Mouse (Mus musculus): ENCODE measurements around the gene Hps4. TPM values are rescaled to one million over a fixed set of nuclear protein-coding genes. Genes with fewer than 3 reads are reported as not detected.

Hps4 gene
- polyA plus RNA-seq, 1 experiment from 2014 or later, result 36.0 TPM

- H3K27me3 ChIP-seq (ENCODE audit: control insufficient read depth, insufficient read depth, low read length), result no peaks in the 10 kb centered on the region
- H3K4me2 ChIP-seq (replicated peaks), result no peak overlapping the region
- H3K4me1 ChIP-seq (replicated peaks; ENCODE audit: control insufficient read depth, insufficient read depth, low read length), result no peaks in the 10 kb centered on the region
- DNase-seq (ENCODE audit: low spot score) (no peak), ATAC-seq (ENCODE audit: low FRiP score) (no peak)
- H3K27ac ChIP-seq, result no peak overlapping the region
- WGBS, result 94% methylated on average over 6 of the region's 6 CpGs
- peaks cover 69% of the 10 kb centered on the region for H3K36me3 ChIP-seq (replicated peaks; ENCODE audit: control insufficient read depth, insufficient read depth)
- no peak overlapping the region for H3K4me3 ChIP-seq (replicated peaks; ENCODE audit: low read length)
- H3K9ac ChIP-seq, result no peak overlapping the region
- H3K9me3 ChIP-seq (ENCODE audit: control insufficient read depth, low read length), result no peaks in the 10 kb centered on the region
These were observed 12.6 kb downstream of the Hps4 start for GRCm38 (mm10) chr5:112355493-112355892.

DNA sequence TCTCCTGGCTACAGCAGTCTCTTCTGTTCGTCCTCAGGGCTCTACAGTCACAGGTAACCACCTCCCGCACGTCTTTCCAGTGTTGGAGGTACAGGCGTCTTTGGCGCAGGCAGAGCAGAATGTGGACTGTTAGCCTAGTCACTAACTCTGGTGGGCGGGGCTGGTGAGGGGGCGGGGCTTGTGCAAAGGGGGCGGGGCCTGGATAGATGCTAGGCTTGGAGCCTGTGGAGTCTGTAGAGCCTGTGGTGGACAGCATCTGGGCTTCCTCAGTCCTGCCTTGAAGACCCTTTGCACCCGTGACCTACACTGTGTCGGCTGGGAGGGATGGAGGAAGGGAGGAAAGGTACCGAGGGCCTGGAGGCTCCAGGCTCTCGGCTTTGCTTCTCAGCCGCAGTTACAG, 13.0 kb downstream of the Hps4 start, which contains the start of gene Gm6583:
Gm6583 (minus strand) TSS at position 124 of the 400 bp plus-strand sequence.
- Histone ChIP-seq H3K9me3 (ENCODE audit: control insufficient read depth, low read length) (no peaks in the 10 kb centered on the region), H3K4me3 (replicated peaks; ENCODE audit: low read length) (no peak within 1 kb of the TSS), H3K4me2 (replicated peaks) (no peak within 1 kb of the TSS), H3K27me3 (ENCODE audit: control insufficient read depth, insufficient read depth, low read length) (no peaks in the 10 kb centered on the region), H3K4me1 (replicated peaks; ENCODE audit: control insufficient read depth, insufficient read depth, low read length) (no peaks in the 10 kb centered on the region), H3K9ac (no peak within 1 kb of the TSS), H3K36me3 (replicated peaks; ENCODE audit: control insufficient read depth, insufficient read depth) (peaks cover 65% of the 10 kb centered on the region), H3K27ac (no peak within 1 kb of the TSS)
- WGBS, result 67% methylated on average over 13 of the region's 13 CpGs
- DNase-seq (ENCODE audit: low spot score) (no peak), ATAC-seq (ENCODE audit: low FRiP score) (no peak)

GRCm38 (mm10) chr5:112356322-112356721, 13.4 kb downstream of the Hps4 start:
- Histone ChIP-seq H3K27me3 (ENCODE audit: control insufficient read depth, insufficient read depth, low read length) (no peaks in the 10 kb centered on the region), H3K4me3 (replicated peaks; ENCODE audit: low read length) (no peak overlapping the region), H3K9ac (no peak overlapping the region), H3K36me3 (replicated peaks; ENCODE audit: control insufficient read depth, insufficient read depth) (peaks cover 60% of the 10 kb centered on the region), H3K4me1 (replicated peaks; ENCODE audit: control insufficient read depth, insufficient read depth, low read length) (no peaks in the 10 kb centered on the region), H3K9me3 (ENCODE audit: control insufficient read depth, low read length) (no peaks in the 10 kb centered on the region), H3K4me2 (replicated peaks) (no peak overlapping the region), H3K27ac (no peak overlapping the region)
- DNase-seq (ENCODE audit: low spot score) (no peak), ATAC-seq (ENCODE audit: low FRiP score) (no peak)
- 89% methylated on average over 9 of the region's 9 CpGs for WGBS

- no peak for ATAC-seq (ENCODE audit: low FRiP score)
- H3K4me1 ChIP-seq (replicated peaks; ENCODE audit: control insufficient read depth, insufficient read depth, low read length), result no peaks in the 10 kb centered on the region
- peaks cover 56% of the 10 kb centered on the region for H3K36me3 ChIP-seq (replicated peaks; ENCODE audit: control insufficient read depth, insufficient read depth)
These were observed 16.6 kb downstream of the Hps4 start for GRCm38 (mm10) chr5:112359520-112359919.

GRCm38 (mm10) chr5:112360077-112360476, 17.2 kb downstream of the Hps4 start:
- Histone ChIP-seq H3K4me1 (replicated peaks; ENCODE audit: control insufficient read depth, insufficient read depth, low read length) (no peaks in the 10 kb centered on the region), H3K27me3 (ENCODE audit: control insufficient read depth, insufficient read depth, low read length) (no peaks in the 10 kb centered on the region), H3K36me3 (replicated peaks; ENCODE audit: control insufficient read depth, insufficient read depth) (peaks cover 56% of the 10 kb centered on the region), H3K4me2 (replicated peaks) (no peak overlapping the region), H3K9ac (no peak overlapping the region), H3K4me3 (replicated peaks; ENCODE audit: low read length) (no peak overlapping the region), H3K27ac (no peak overlapping the region), H3K9me3 (ENCODE audit: control insufficient read depth, low read length) (no peaks in the 10 kb centered on the region)
- no peak for ATAC-seq (ENCODE audit: low FRiP score)
- no peak for DNase-seq (ENCODE audit: low spot score)
- 96% methylated on average over 3 of the region's 3 CpGs for WGBS

More at GRCm38 (mm10) chr5:112359520-112359919, 16.6 kb downstream of the Hps4 start:
- WGBS, result 94% methylated on average over 4 of the region's 4 CpGs
- Histone ChIP-seq H3K27ac (no peak overlapping the region), H3K27me3 (ENCODE audit: control insufficient read depth, insufficient read depth, low read length) (no peaks in the 10 kb centered on the region), H3K9me3 (ENCODE audit: control insufficient read depth, low read length) (no peaks in the 10 kb centered on the region), H3K9ac (no peak overlapping the region), H3K4me2 (replicated peaks) (no peak overlapping the region), H3K4me3 (replicated peaks; ENCODE audit: low read length) (no peak overlapping the region)
- no peak for DNase-seq (ENCODE audit: low spot score)

DNA sequence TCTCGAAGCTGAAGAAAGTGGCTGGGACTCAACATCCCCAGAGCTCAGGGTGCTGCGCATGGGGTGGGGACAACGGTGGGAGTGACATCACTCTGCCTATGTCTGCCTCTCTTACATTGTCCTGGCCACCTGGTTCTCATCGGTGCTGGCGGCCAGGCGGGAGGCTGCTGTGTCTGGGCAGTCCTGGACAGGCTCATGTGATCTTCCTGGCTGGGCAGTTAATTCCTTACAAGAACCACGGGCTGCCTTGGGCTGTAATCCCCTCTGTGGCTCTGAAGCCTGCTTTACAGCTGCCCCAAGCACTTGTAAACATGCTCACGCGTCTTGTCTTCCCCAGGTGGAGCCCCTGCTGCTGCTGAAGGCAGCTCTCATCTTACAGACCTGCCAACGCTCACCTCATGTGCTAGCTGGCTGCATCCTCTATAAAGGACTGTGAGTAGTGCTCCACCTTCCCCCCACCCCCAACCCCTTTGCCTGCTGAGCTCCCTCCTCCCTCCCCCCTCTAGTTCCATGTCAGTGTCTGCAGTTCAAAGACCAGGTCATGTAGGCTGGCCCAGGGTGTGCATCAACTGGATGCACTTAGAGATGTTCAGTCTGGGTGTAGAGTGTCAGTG, 21.4 kb downstream of the Hps4 start:
- no peak for DNase-seq (ENCODE audit: low spot score)
- Histone ChIP-seq H3K9me3 (ENCODE audit: control insufficient read depth, low read length) (no peaks in the 10 kb centered on the region), H3K4me2 (replicated peaks) (no peak overlapping the region), H3K9ac (no peak overlapping the region), H3K27me3 (ENCODE audit: control insufficient read depth, insufficient read depth, low read length) (no peaks in the 10 kb centered on the region), H3K4me1 (replicated peaks; ENCODE audit: control insufficient read depth, insufficient read depth, low read length) (0 out of 2 replicates have a peak, but pooled peaks cover 2% of the 10 kb centered on the region), H3K4me3 (replicated peaks; ENCODE audit: low read length) (no peak overlapping the region), H3K36me3 (replicated peaks; ENCODE audit: control insufficient read depth, insufficient read depth) (peaks cover 46% of the 10 kb centered on the region), H3K27ac (no peak overlapping the region)
- ATAC-seq (ENCODE audit: low FRiP score), result no peak
- WGBS, result 85% methylated on average over 10 of the region's 10 CpGs

DNA sequence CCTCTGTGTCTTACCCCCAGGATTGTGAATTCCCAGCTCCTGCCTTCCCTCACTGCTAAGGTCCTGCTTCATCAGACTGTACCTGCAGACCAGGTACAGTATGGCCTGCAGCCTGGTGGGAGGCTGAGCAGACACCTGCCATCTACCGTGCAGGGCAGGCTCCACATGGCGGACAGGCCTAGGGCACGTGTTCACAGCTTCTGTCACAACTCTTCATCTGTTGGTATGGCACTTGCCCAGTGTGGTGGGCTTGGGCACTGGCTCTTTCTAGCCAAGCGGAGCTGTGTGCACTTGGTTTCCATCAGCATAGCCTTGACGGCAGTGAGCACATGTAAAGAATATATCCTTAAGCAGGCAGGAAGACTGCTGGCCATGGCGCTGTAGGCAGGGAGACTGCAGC, 24.0 kb downstream of the Hps4 start:
- no peak for DNase-seq (ENCODE audit: low spot score)
- peaks cover 54% of the 10 kb centered on the region for H3K36me3 ChIP-seq (replicated peaks; ENCODE audit: control insufficient read depth, insufficient read depth)
- WGBS, result 97% methylated on average over 6 of the region's 6 CpGs

DNA sequence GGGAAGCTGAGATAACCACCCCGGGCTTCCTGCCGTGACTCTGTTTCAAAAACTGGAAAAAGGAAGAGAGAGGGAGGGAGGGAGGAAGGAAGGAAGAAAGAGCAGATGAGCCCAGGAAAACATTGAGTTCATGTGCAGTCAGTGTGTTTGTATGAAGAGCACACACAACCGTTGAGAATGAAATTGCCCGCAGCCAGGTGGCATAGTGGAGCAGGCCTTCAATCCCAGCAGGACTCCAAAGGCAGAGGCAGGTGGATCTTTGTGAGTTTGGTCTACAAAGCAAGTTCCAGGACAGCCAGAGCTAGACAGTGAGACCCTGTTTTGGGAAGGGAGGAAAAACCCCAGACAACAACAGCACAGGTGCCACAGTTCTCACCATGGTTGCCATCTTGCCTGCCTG, 24.5 kb downstream of the Hps4 start:
- Histone ChIP-seq H3K4me2 (replicated peaks) (no peak overlapping the region), H3K9ac (no peak overlapping the region), H3K27me3 (ENCODE audit: control insufficient read depth, insufficient read depth, low read length) (no peaks in the 10 kb centered on the region), H3K4me3 (replicated peaks; ENCODE audit: low read length) (no peak overlapping the region), H3K27ac (no peak overlapping the region), H3K36me3 (replicated peaks; ENCODE audit: control insufficient read depth, insufficient read depth) (peaks cover 50% of the 10 kb centered on the region), H3K9me3 (ENCODE audit: control insufficient read depth, low read length) (no peaks in the 10 kb centered on the region), H3K4me1 (replicated peaks; ENCODE audit: control insufficient read depth, insufficient read depth, low read length) (peaks cover 30% of the 10 kb centered on the region)
- DNase-seq (ENCODE audit: low spot score) (no peak), ATAC-seq (ENCODE audit: low FRiP score) (no peak)
- 91% methylated on average over 4 of the region's 4 CpGs for WGBS

More for the DNA sequence above, 24.0 kb downstream of the Hps4 start:
- no peak for ATAC-seq (ENCODE audit: low FRiP score)
- peaks cover 26% of the 10 kb centered on the region for H3K4me1 ChIP-seq (replicated peaks; ENCODE audit: control insufficient read depth, insufficient read depth, low read length)
- H3K27ac ChIP-seq, result no peak overlapping the region
- H3K4me2 ChIP-seq (replicated peaks), result no peak overlapping the region
- H3K9ac ChIP-seq, result no peak overlapping the region
- no peaks in the 10 kb centered on the region for H3K27me3 ChIP-seq (ENCODE audit: control insufficient read depth, insufficient read depth, low read length)
- no peaks in the 10 kb centered on the region for H3K9me3 ChIP-seq (ENCODE audit: control insufficient read depth, low read length)
- H3K4me3 ChIP-seq (replicated peaks; ENCODE audit: low read length), result no peak overlapping the region

GRCm38 (mm10) chr5:112367929-112368328, 25.0 kb downstream of the Hps4 start:
- no peak for ATAC-seq (ENCODE audit: low FRiP score)
- H3K9me3 ChIP-seq (ENCODE audit: control insufficient read depth, low read length), result no peaks in the 10 kb centered on the region
- H3K4me2 ChIP-seq (replicated peaks), result no peak overlapping the region
- no peak for DNase-seq (ENCODE audit: low spot score)
- peaks cover 45% of the 10 kb centered on the region for H3K36me3 ChIP-seq (replicated peaks; ENCODE audit: control insufficient read depth, insufficient read depth)
- H3K4me1 ChIP-seq (replicated peaks; ENCODE audit: control insufficient read depth, insufficient read depth, low read length), result peaks cover 36% of the 10 kb centered on the region
- no peak overlapping the region for H3K9ac ChIP-seq
- 90% methylated on average over 12 of the region's 12 CpGs for WGBS
- H3K27me3 ChIP-seq (ENCODE audit: control insufficient read depth, insufficient read depth, low read length), result no peaks in the 10 kb centered on the region
- no peak overlapping the region for H3K27ac ChIP-seq
- no peak overlapping the region for H3K4me3 ChIP-seq (replicated peaks; ENCODE audit: low read length)

DNA sequence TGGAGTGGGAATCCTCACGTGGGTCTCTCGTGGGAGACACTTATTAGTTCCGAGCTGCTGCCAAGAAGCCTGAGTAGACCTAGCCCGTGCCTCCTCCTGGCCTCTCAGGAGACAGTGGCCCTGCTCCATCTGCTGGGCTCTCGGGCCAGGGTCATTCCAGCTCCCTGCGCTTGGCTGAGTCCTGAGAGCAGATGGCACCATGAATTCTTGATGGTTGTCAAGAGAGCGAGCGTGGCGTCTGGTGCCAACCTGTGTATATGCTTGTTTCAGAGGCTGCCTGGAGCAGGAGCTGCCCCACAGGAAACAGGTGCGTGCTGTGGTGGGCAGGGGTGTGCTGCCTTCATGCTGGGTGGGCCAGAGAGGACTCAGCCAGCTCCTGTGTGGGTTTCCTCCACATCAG, 25.8 kb downstream of the Hps4 start:
- WGBS, result 55% methylated on average over 10 of the region's 10 CpGs
- Histone ChIP-seq H3K27ac (peak overlapping the region; percentile 9; the same call in 1 of the 2 replicates), H3K4me2 (replicated peaks) (no peak overlapping the region), H3K9me3 (ENCODE audit: control insufficient read depth, low read length) (no peaks in the 10 kb centered on the region), H3K9ac (no peak overlapping the region), H3K4me3 (replicated peaks; ENCODE audit: low read length) (no peak overlapping the region), H3K4me1 (replicated peaks; ENCODE audit: control insufficient read depth, insufficient read depth, low read length) (peaks cover 37% of the 10 kb centered on the region), H3K36me3 (replicated peaks; ENCODE audit: control insufficient read depth, insufficient read depth) (peaks cover 42% of the 10 kb centered on the region), H3K27me3 (ENCODE audit: control insufficient read depth, insufficient read depth, low read length) (no peaks in the 10 kb centered on the region)
- no peak for DNase-seq (ENCODE audit: low spot score)
- ATAC-seq (ENCODE audit: low FRiP score), result 0 out of 2 replicates have a peak, but pooled peaks have one; percentile 15

Measured in hindbrain, embryonic 14.5 days (tissue).